Mouse (Mus musculus) right cerebral cortex, postnatal 14 days (tissue): ENCODE measurements around the gene Itgb1bp1.

Source experiments
- DNase-seq: peaks from one replicate; pipeline ENCODE4 v3.0.0; 2022

Gene Itgb1bp1

GRCm38 (mm10) chr12:21286243-21286622 lies at the start of gene Itgb1bp1:
Itgb1bp1 (minus strand) TSS chr12:21286284.
- peak; percentile 99 for DNase-seq

GRCm38 (mm10) chr12:21335869-21336268 lies 49.8 kb upstream of the Itgb1bp1 start:
- peak; percentile 29 for DNase-seq

GRCm38 (mm10) chr12:21333766-21334165 lies 47.7 kb upstream of the Itgb1bp1 start:
- DNase-seq: no peak

DNA sequence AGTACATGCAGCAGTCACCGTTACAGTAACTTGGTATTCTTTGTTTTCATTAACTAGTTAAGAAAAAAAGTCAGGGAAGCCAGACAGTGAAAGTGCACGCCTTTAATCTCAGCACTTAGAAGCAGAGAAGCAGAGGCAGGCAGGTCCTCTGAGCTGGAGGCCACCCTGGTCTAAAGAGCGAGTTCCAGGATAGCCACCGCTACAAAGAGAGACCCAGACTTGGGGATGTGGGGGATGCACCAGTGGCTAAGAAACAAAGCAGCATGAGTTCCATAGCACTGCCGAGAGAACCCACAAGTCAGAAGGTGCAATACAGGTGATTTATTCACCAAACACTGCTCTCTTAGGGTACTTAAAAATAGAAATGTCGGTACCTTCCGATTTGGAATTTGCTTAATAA lies 46.9 kb upstream of the Itgb1bp1 start:
- no peak for DNase-seq

DNA sequence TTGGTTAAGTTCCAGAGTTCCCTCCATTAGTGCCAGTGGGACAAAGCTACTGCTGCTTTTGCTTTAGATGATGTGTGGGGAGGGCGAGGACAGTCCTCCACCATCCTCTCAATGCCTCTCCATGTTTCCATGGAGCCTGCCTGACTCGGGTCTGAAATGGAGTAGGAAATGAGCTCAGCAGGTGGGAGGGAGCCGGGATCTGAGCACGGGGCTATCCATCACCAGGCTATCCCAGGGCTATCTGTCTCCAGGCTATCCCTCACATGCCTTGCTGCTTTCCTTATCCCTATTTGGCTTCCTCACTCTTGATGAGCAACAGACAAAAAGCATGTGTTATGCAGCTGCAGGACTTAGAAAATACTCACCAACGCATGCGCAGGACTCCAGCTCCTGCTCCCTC lies 45.6 kb upstream of the Itgb1bp1 start:
- DNase-seq: no peak

GRCm38 (mm10) chr12:21330961-21331576 lies 45.0 kb upstream of the Itgb1bp1 start:
- peak; percentile 49 for DNase-seq

- no peak for DNase-seq
Measured at GRCm38 (mm10) chr12:21329661-21330400, 43.7 kb upstream of the Itgb1bp1 start.

DNA sequence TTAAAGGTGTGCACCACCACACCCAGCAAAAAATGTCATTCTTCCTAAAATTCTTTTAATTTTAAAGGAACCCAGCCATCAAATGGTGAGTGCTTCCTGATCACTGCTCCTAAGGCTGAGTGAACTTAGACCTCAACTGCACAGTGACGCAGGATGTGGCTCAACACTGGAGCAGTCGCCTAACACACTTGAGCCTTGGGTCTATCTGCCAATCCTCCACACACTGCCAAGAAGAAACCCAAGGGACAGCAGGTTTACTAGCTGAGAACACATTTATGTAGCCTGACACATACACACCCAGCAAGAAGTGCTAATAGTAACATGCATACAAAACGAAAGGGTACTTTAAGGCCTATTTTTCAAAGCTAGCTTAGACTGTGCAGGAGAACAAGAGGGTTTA lies 40.2 kb upstream of the Itgb1bp1 start:
- DNase-seq: no peak

DNA sequence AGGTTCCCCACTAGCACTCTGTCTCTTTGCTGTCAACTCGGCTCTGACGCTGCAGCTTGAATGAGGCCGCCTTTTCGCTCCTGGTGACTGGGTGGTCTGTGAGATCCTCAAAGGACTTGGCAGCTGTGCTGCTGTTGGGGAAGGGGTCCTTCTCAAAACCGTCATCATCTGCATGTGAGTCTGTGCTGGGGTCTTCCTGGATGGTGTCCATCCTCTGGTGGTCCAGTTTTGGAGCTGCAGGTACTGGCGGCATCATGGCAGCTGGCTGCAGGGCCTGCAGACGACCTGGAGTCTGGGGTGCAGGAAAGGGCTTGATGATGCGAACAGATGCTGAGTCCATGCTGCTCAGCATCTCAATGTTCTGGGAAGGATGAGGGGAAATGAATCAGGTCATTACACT lies 39.2 kb upstream of the Itgb1bp1 start:
- DNase-seq: no peak

GRCm38 (mm10) chr12:21324101-21324500 lies 38.0 kb upstream of the Itgb1bp1 start:
- no peak for DNase-seq

GRCm38 (mm10) chr12:21322856-21323255 lies 36.8 kb upstream of the Itgb1bp1 start:
- no peak for DNase-seq

DNA sequence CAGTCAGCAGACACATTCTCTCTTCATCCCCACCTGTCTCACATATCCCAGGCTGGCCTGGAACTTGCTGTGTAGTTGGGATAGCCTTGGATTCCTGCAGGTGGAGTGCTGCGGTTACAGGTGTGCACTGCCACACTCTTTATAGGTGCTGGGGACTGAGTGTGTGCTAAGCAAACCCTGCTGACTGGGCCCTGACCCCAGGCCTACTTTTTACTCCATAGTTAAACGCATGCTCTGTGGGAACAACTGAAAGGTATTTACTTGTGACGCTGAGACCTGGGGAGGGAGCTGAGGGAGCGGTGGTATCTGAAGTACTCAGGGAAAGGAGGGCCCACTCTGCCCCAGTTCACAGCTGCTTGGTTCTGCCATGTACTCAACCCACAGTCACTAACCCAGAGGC lies 36.2 kb upstream of the Itgb1bp1 start:
- no peak for DNase-seq

GRCm38 (mm10) chr12:21321170-21321569 lies 35.1 kb upstream of the Itgb1bp1 start:
- no peak for DNase-seq

DNA sequence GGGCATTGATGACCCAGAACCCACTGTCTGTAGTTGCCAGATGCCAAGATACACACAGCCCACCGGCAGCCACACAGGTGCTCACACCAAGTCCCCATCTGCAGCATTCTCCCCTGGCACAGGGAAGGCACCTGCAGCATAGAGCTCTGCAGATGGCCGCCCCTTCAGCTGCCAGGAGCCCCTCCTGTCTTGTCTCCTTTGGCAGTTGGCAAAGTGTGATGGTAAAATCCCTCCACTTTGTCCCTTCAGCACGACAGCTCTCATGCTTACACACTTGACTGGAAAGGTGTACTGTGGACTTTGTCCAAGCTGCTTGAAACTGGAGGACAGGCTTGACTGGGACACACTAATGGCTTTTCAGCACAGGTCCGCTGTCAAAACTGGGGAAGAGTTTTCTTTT lies 34.2 kb upstream of the Itgb1bp1 start:
- DNase-seq: no peak

GRCm38 (mm10) chr12:21318143-21318895 lies 32.2 kb upstream of the Itgb1bp1 start:
- peak; percentile 69 for DNase-seq

DNA sequence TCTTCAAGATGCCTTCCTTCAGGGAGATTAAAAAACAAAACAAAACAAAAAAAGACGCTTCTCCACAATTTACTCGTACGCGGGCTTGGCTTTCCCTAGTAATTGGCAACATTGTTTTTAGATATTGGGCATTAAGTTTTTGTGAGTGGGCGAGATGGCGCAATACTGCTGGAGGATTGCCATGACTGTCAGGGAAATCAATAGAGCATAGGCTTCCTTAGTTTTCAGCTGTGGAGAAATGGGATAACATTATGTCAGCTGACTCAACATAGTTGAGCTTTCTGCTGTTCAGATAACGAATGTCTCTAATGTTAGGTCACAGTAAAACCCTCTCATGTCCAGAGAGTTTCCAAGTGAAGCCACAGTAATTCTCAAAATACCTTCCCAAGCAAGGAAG lies 30.8 kb upstream of the Itgb1bp1 start:
- DNase-seq: no peak

GRCm38 (mm10) chr12:21315923-21316868 lies 30.1 kb upstream of the Itgb1bp1 start, which contains the start of gene Iah1:
Iah1 (plus strand) TSS chr12:21316389.
- peak; percentile 75 for DNase-seq

GRCm38 (mm10) chr12:21312201-21312600 lies 26.1 kb upstream of the Itgb1bp1 start:
- DNase-seq: no peak

GRCm38 (mm10) chr12:21306721-21307120 lies 20.6 kb upstream of the Itgb1bp1 start:
- no peak for DNase-seq

GRCm38 (mm10) chr12:21305741-21306140 lies 19.7 kb upstream of the Itgb1bp1 start:
- no peak for DNase-seq

DNA sequence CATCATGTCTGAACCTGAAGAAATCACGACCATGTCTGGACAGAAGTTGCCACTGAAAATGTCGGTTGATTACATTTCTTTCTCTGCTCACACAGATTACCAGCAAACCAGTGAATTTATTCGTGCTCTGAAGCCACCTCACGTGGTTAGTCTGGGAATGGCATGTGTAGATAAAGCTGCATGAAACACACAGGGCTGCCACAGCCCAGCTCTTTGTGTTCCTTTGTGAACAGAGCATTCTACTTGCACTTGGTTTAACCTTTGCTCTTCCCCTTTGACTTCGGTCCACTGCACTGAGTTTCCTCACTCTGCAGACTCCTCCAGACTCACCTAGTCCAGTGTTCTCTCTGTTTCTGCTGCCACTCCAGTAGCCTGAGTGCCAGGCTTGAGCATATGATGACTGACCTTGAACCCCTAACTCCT lies 16.3 kb upstream of the Itgb1bp1 start:
- no peak for DNase-seq

GRCm38 (mm10) chr12:21301932-21302331 lies 15.8 kb upstream of the Itgb1bp1 start:
- DNase-seq: no peak

GRCm38 (mm10) chr12:21301324-21301723 lies 15.2 kb upstream of the Itgb1bp1 start:
- DNase-seq: no peak
